Mouse (Mus musculus) MEL (cell line): ENCODE results near the gene Tprn. TPM values are rescaled to one million over a fixed set of nuclear protein-coding genes. Genes with fewer than 3 reads are reported as not detected.

Experiments
- DNase-seq: peaks from one replicate; pipeline ENCODE4 v3.0.0; 2011; ENCODE audit warnings: low read depth, low spot score
- H3K27ac ChIP-seq: 2 replicates; pipeline ENCODE4 v1.5.1; 2012; ENCODE audit warnings: low read depth, mild to moderate bottlenecking, control low read depth, low read length, moderate library complexity; ENCODE audit not compliant: control insufficient read depth
- H3K27me3 ChIP-seq, 2 experiments: fragments of 150-350 bp in 1 of 2; sonication (generic) in 1 of 2; 2 replicates each; pipeline ENCODE4 v1.6.1; 2012; ENCODE audit warnings: low read length in 2 of 2, mild to moderate bottlenecking in 2 of 2, improper control_type of control experiment in 1 of 2, moderate library complexity in 1 of 2; ENCODE audit not compliant: insufficient read depth in 2 of 2, control insufficient read depth in 1 of 2
- H3K36me3 ChIP-seq, 2 experiments: 2 replicates each; pipeline ENCODE4 v1.6.1; 2012 to 2014; ENCODE audit warnings: low read length in 2 of 2, improper control_type of control experiment in 1 of 2, inconsistent platforms in 1 of 2, mild to moderate bottlenecking in 1 of 2; ENCODE audit not compliant: insufficient read depth in 2 of 2, control insufficient read depth in 1 of 2
- H3K4me1 ChIP-seq, 2 experiments: fragments of 150-350 bp in 1 of 2; sonication (generic) in 1 of 2; 2 replicates each; pipeline ENCODE4 v1.6.1; 2012; ENCODE audit warnings: low read length in 2 of 2, improper control_type of control experiment in 1 of 2, mild to moderate bottlenecking in 1 of 2; ENCODE audit not compliant: insufficient read depth in 2 of 2, control insufficient read depth in 1 of 2
- H3K4me3 ChIP-seq, 2 experiments: fragments of 150-350 bp in 1 of 2; sonication (generic) in 1 of 2; 2 replicates each; pipeline ENCODE4 v1.5.1; 2012; ENCODE audit warnings: low read depth in 2 of 2, low read length in 2 of 2, mild to moderate bottlenecking in 2 of 2, moderate library complexity in 2 of 2, control low read depth in 1 of 2, improper control_type of control experiment in 1 of 2; ENCODE audit not compliant: control insufficient read depth in 1 of 2, insufficient read depth in 1 of 2
- H3K79me2 ChIP-seq: 2 replicates; pipeline ENCODE4 v1.6.1; 2012; ENCODE audit warnings: mild to moderate bottlenecking, low read length, moderate library complexity; ENCODE audit not compliant: control insufficient read depth, poor library complexity, insufficient read depth
- H3K9ac ChIP-seq: 2 replicates; pipeline ENCODE4 v1.6.1; 2012; ENCODE audit warnings: low read depth, mild to moderate bottlenecking, control low read depth, low read length, moderate library complexity; ENCODE audit not compliant: control insufficient read depth, poor library complexity, severe bottlenecking
- H3K9me3 ChIP-seq: fragments of 150-350 bp; sonication (generic); replicated peaks from 2 replicates; pipeline ENCODE4 v1.6.1; 2012; ENCODE audit warnings: mild to moderate bottlenecking, low read length, improper control_type of control experiment, moderate library complexity; ENCODE audit not compliant: insufficient read depth
- BHLHE40 ChIP-seq: IDR thresholded peaks from 2 replicates; pipeline ENCODE4 v1.6.1; 2012; ENCODE audit warnings: low read depth, mild to moderate bottlenecking, inconsistent platforms, low read length, improper control_type of control experiment, borderline replicate concordance
- CHD1 ChIP-seq: IDR thresholded peaks from 2 replicates; pipeline ENCODE4 v1.6.1; 2012; ENCODE audit warnings: low read depth, mild to moderate bottlenecking, inconsistent platforms, low read length, improper control_type of control experiment
- CHD2 ChIP-seq: IDR thresholded peaks from 2 replicates; pipeline ENCODE4 v1.6.1; 2011; ENCODE audit warnings: low read length, improper control_type of control experiment
- CTCF ChIP-seq, 3 experiments: IDR thresholded peaks in 2 of 3; conservative IDR thresholded peaks in 1 of 3; 2 replicates each; pipeline ENCODE4 v1.5.1; 2011 to 2012; ENCODE audit warnings: low read length in 3 of 3, low read depth in 2 of 3, mild to moderate bottlenecking in 2 of 3, improper control_type of control experiment in 1 of 3, inconsistent platforms in 1 of 3, mixed read lengths in 1 of 3, moderate library complexity in 1 of 3; ENCODE audit not compliant: control insufficient read depth in 1 of 3, insufficient read depth in 1 of 3, poor library complexity in 1 of 3, severe bottlenecking in 1 of 3
- E2F4 ChIP-seq: IDR thresholded peaks from 2 replicates; pipeline ENCODE4 v1.6.1; 2011; ENCODE audit warnings: low read depth, low read length, improper control_type of control experiment, borderline replicate concordance
- ELF1 ChIP-seq: IDR thresholded peaks from 2 replicates; pipeline ENCODE4 v1.6.1; 2014; ENCODE audit warnings: low read depth, mild to moderate bottlenecking, inconsistent platforms, low read length, improper control_type of control experiment, moderate library complexity
- EP300 ChIP-seq, 2 experiments: IDR thresholded peaks; 2 replicates each; pipeline ENCODE4 v1.6.1; 2011; ENCODE audit warnings: improper control_type of control experiment in 2 of 2, low read length in 2 of 2, low read depth in 1 of 2, mild to moderate bottlenecking in 1 of 2
- GABPA ChIP-seq: IDR thresholded peaks from 2 replicates; pipeline ENCODE4 v1.6.1; 2012; ENCODE audit warnings: low read depth, mild to moderate bottlenecking, inconsistent platforms, low read length, improper control_type of control experiment, moderate library complexity
- GATA1 ChIP-seq: IDR thresholded peaks from 2 replicates; pipeline ENCODE4 v1.6.1; 2011; ENCODE audit warnings: low read depth, low read length, improper control_type of control experiment
- HCFC1 ChIP-seq: IDR thresholded peaks from 2 replicates; pipeline ENCODE4 v1.6.1; 2012; ENCODE audit warnings: low read depth, mild to moderate bottlenecking, inconsistent platforms, low read length, improper control_type of control experiment, moderate library complexity
- MAX ChIP-seq: IDR thresholded peaks from 2 replicates; pipeline ENCODE4 v1.6.1; 2011; ENCODE audit warnings: low read length, improper control_type of control experiment
- MAZ ChIP-seq: IDR thresholded peaks from 2 replicates; pipeline ENCODE4 v1.6.1; 2012; ENCODE audit warnings: low read depth, mild to moderate bottlenecking, inconsistent platforms, low read length, improper control_type of control experiment
- MEF2A ChIP-seq: IDR thresholded peaks from 2 replicates; pipeline ENCODE4 v1.6.1; 2014; ENCODE audit warnings: low read depth, mild to moderate bottlenecking, inconsistent platforms, low read length, improper control_type of control experiment; ENCODE audit not compliant: poor library complexity, insufficient replicate concordance, severe bottlenecking; ENCODE audit errors: extremely low read depth
- NELFE ChIP-seq: IDR thresholded peaks from 2 replicates; pipeline ENCODE4 v1.6.1; 2011; ENCODE audit warnings: low read depth, low read length, improper control_type of control experiment
- NRF1 ChIP-seq: IDR thresholded peaks from 2 replicates; pipeline ENCODE4 v1.6.1; 2014; ENCODE audit warnings: low read depth, mild to moderate bottlenecking, inconsistent platforms, low read length, improper control_type of control experiment, moderate library complexity; ENCODE audit not compliant: poor library complexity, insufficient read depth, severe bottlenecking
- POLR2AphosphoS2 ChIP-seq: IDR thresholded peaks from 2 replicates; pipeline ENCODE4 v1.6.1; 2011; ENCODE audit warnings: low read length, improper control_type of control experiment
- RCOR1 ChIP-seq: IDR thresholded peaks from 2 replicates; pipeline ENCODE4 v1.6.1; 2012; ENCODE audit warnings: low read depth, mild to moderate bottlenecking, inconsistent platforms, low read length, improper control_type of control experiment
- SMC3 ChIP-seq: IDR thresholded peaks from 2 replicates; pipeline ENCODE4 v1.6.1; 2011; ENCODE audit warnings: low read depth, low read length, improper control_type of control experiment
- TAL1 ChIP-seq: IDR thresholded peaks from 2 replicates; pipeline ENCODE4 v1.6.1; 2012; ENCODE audit warnings: mild to moderate bottlenecking, inconsistent platforms, low read length, moderate library complexity, mixed read lengths
- TBP ChIP-seq: IDR thresholded peaks from 2 replicates; pipeline ENCODE4 v1.8.0; 2011; ENCODE audit warnings: low read depth, low read length, improper control_type of control experiment
- TCF12 ChIP-seq: IDR thresholded peaks from 2 replicates; pipeline ENCODE4 v1.6.1; 2014; ENCODE audit warnings: low read depth, mild to moderate bottlenecking, inconsistent platforms, low read length, improper control_type of control experiment, moderate library complexity
- UBTF ChIP-seq: IDR thresholded peaks from 2 replicates; pipeline ENCODE4 v1.6.1; 2012; ENCODE audit warnings: low read depth, mild to moderate bottlenecking, inconsistent platforms, low read length, improper control_type of control experiment, moderate library complexity, borderline replicate concordance; ENCODE audit not compliant: insufficient read depth
- ZC3H11A ChIP-seq: IDR thresholded peaks from 2 replicates; pipeline ENCODE4 v1.6.1; 2012; ENCODE audit warnings: low read depth, mild to moderate bottlenecking, inconsistent platforms, low read length, improper control_type of control experiment
- ZKSCAN1 ChIP-seq: IDR thresholded peaks from 2 replicates; pipeline ENCODE4 v1.6.1; 2012; ENCODE audit warnings: low read depth, mild to moderate bottlenecking, inconsistent platforms, low read length, improper control_type of control experiment, moderate library complexity
- ZMIZ1 ChIP-seq: IDR thresholded peaks from 2 replicates; pipeline ENCODE4 v1.6.1; 2012; ENCODE audit warnings: low read depth, mild to moderate bottlenecking, inconsistent platforms, low read length, improper control_type of control experiment, moderate library complexity
- polyA plus RNA-seq, 2 experiments: library from polyadenylated mRNA; stranded (reverse) in 1 of 2; unstranded in 1 of 2; fragments of >175 nt in 1 of 2; fragments of >200 nt in 1 of 2; gene quantifications; 2 replicates each; pipeline versions ENCODE4 v1.2.1 to v1.2.4; 2012; ENCODE audit warnings: low replicate concordance in 2 of 2, low read depth in 1 of 2; ENCODE audit not compliant: insufficient read length in 2 of 2, insufficient read depth in 1 of 2, missing spikeins in 1 of 2
- total RNA-seq: library from RNA; depleted of rRNA; stranded (reverse); fragments of 300-350 nt; gene quantifications from 2 replicates; pipeline ENCODE4 v1.2.3, GENCODE M21; 2012

Tprn gene
- total and polyA plus RNA-seq, 3 experiments: 32.9 to 50.8 TPM; not detected in 1

DNA sequence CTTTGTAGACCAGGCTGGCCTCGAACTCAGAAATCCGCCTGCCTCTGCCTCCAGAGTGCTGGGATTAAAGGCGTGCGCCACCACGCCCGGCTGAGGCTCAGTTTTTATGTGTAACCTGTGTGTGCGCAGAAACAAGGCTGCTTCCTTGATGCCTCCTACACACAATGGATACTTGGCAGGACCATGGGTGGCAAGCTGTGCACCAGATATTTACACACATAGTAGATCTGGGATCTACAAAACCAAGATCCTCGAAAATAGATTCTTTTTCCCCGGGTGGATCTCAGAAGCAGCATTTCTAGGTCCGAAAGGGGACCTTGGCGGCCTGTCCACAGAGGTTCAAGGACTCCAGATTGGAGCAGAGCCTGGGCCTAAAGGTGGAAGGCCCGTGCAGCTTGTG is 548 bp upstream of the Tprn start:
- Histone ChIP-seq H3K36me3 (peaks cover 0 to 24% of the 10 kb centered on the region in 2 experiments; a peak in 2 of 4 replicates), H3K79me2 (peaks cover 43% of the 10 kb centered on the region), H3K27ac (peak overlapping the region; percentile 70), H3K9me3 (no peaks in the 10 kb centered on the region), H3K4me1 (peaks cover 4 to 35% of the 10 kb centered on the region in 2 experiments; a peak in 3 of 4 replicates), H3K4me3 (peak overlapping the region; percentile 79 to 80), H3K27me3 (no peaks in the 10 kb centered on the region), H3K9ac (peak overlapping the region; percentile 86)
- TF ChIP-seq TBP: peak; percentile 50; the same call in 1 of the 2 replicates
- no peak for TF ChIP-seq POLR2AphosphoS2
- DNase-seq: no peak

DNA sequence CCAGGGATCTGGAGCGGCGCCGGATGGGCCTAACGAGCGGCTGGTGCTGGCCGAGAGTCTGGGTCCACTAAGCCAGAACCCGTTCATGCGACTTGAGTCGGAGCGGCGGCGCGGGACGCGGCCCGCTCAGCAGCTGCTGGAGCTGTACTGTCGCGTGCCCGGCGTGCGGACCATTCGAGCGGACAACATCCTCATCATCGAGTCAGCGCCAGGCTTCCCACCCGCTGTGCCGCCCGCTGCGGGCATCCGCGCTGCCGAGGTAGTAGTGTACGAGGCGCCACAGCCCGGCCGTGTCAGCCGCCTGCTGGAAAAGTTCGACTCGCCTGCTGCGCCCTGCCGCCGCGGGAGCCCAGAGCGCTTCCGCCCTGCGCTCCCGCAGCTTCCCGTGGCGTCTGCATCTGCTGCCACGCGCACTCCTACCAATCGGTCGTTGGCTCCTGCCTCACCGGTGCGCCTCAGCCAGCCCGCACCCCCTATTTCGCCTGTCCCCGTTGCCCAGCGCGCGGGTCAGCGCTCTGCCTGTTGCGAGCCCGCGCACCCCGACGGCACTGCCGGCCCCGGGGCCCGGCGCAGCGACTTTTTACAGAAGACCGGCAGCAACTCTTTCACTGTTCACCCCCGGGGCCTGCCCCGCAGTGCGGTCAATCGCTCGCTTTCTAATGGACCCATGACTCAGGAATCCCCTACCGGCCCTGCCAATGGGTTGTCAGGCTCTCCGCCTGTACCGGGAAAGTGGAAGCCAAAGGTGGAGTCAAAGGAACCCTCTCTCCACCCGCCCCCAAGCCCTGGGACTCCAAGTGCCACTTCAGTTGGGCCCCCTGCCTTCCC is 591 bp downstream of the Tprn start:
- no peaks in the 10 kb centered on the region for H3K27me3 ChIP-seq
- no peaks in the 10 kb centered on the region for H3K9me3 ChIP-seq
- TF ChIP-seq ZKSCAN1 (no peak), NELFE (no peak), CTCF (IDR thresholded peaks at IDR 0.05 in 2 of 3, conservative IDR thresholded peaks at IDR 0.05 in 1 of 3; ENCODE audit: control insufficient read depth in 1 of 3, insufficient read depth in 1 of 3, low read depth in 2 of 3, low read length in 3 of 3, poor library complexity in 1 of 3, severe bottlenecking in 1 of 3) (no peak), E2F4 (no peak), BHLHE40 (no peak), NRF1 (no peak), UBTF (peak; percentile 40; the same call in 1 of the 2 replicates), ZMIZ1 (no peak), TCF12 (peak; percentile 16; the same call in 1 of the 2 replicates), POLR2AphosphoS2 (no peak), ZC3H11A (no peak), HCFC1 (peak; percentile 42), CHD2 (no peak), GATA1 (no peak), TAL1 (no peak), ELF1 (no peak), RCOR1 (no peak), SMC3 (no peak), MAZ (0 out of 2 replicates have a peak, but pooled peaks have one; percentile 45), GABPA (no peak), MEF2A (no peak), EP300 (IDR thresholded peaks at IDR 0.05; ENCODE audit: low read depth in 1 of 2, low read length in 2 of 2) (no peak), MAX (0 out of 2 replicates have a peak, but pooled peaks have one; percentile 37), CHD1 (peak; percentile 49; the same call in 1 of the 2 replicates), TBP (no peak)
- TF ChIP-seq, all 39 proteins: peak for 6
- peaks cover 0 to 32% of the 10 kb centered on the region in 2 experiments; a peak in 2 of 4 replicates for H3K36me3 ChIP-seq
- peak overlapping the region; percentile 90 to 95 for H3K4me3 ChIP-seq
- H3K4me1 ChIP-seq: peaks cover 10 to 43% of the 10 kb centered on the region in 2 experiments
- peaks cover 55% of the 10 kb centered on the region for H3K79me2 ChIP-seq
- peak overlapping the region; percentile 48 for H3K27ac ChIP-seq
- DNase-seq: peak; percentile 70
- H3K9ac ChIP-seq: peak overlapping the region; percentile 93
